Mouse (Mus musculus): Measurements from ENCODE around the gene Best1. TPM values are rescaled to one million over a fixed set of nuclear protein-coding genes. Genes with fewer than 3 reads are reported as not detected.
"Not testable (repeated sequence)": the region's sequence is repeated elsewhere in the genome, so short reads cannot be mapped to it uniquely, and the experiment has no call there.

Gene Best1
- polyA plus RNA-seq, 1 experiment = 0.33 TPM

DNA sequence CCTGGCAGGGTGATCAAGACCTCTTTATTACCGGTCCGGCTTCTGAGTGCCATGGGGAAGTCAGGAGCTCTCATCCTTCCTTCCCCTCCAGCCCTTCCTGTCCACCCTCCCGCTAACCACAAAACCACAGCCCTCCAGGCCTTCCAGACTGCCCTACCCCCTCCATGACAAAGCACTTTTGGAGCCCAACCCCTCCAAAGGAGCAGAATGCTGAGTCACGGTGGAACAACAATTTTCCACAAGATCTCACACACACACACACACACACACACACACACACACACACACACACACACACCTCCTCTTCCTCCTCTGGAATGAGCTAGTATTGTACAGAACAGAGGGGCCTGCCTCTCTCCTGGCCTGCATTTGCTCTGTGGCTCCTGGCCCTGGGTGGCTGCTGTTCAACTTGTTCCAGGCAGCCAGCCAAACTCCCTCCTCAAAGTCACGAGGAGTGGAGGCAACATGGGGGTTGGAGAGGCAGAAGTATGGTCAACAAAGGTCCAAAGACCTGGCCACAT, 22.9 kb downstream of the Best1 start:
- H3K27ac ChIP-seq (ENCODE audit: insufficient read depth, low read depth, low read length) = peak overlapping the region; percentile 96
- H3K27me3 ChIP-seq (replicated peaks; ENCODE audit: control insufficient read depth, insufficient read depth, low read length) = no peaks in the 10 kb centered on the region
- no peaks in the 10 kb centered on the region for H3K36me3 ChIP-seq (ENCODE audit: control insufficient read depth, insufficient read depth, low read length)
- TF ChIP-seq POLR2A (IDR thresholded peaks at IDR 0.05; ENCODE audit: low read depth, low read length) = no peak
- TF ChIP-seq CTCF (conservative IDR thresholded peaks at IDR 0.05; ENCODE audit: insufficient read depth, insufficient read length, low read depth, low read length) = no peak
- DNase-seq = peak; percentile 97
- WGBS = 10% methylated on average over 5 of the region's 5 CpGs
- H3K4me1 ChIP-seq (ENCODE audit: control insufficient read depth, insufficient read depth, low read length) = peaks cover 24% of the 10 kb centered on the region
- H3K4me3 ChIP-seq (ENCODE audit: insufficient read depth, low read depth, low read length) = no peak overlapping the region

GRCm38 (mm10) chr19:9977085-9977484, 24.3 kb downstream of the Best1 start:
- no peaks in the 10 kb centered on the region for H3K36me3 ChIP-seq (ENCODE audit: control insufficient read depth, insufficient read depth, low read length)
- no peak for TF ChIP-seq POLR2A (IDR thresholded peaks at IDR 0.05; ENCODE audit: low read depth, low read length)
- TF ChIP-seq CTCF (conservative IDR thresholded peaks at IDR 0.05; ENCODE audit: insufficient read depth, insufficient read length, low read depth, low read length) = no peak
- DNase-seq = peak; percentile 92
- peak overlapping the region; percentile 93 for H3K27ac ChIP-seq (ENCODE audit: insufficient read depth, low read depth, low read length)
- peaks cover 24% of the 10 kb centered on the region for H3K4me1 ChIP-seq (ENCODE audit: control insufficient read depth, insufficient read depth, low read length)
- H3K27me3 ChIP-seq (replicated peaks; ENCODE audit: control insufficient read depth, insufficient read depth, low read length) = no peaks in the 10 kb centered on the region
- H3K4me3 ChIP-seq (ENCODE audit: insufficient read depth, low read depth, low read length) = no peak overlapping the region
- 63% methylated on average over 10 of the region's 10 CpGs for WGBS

- peak overlapping the region; percentile 2; the same call in 1 of the 2 replicates for H3K27ac ChIP-seq (ENCODE audit: insufficient read depth, low read depth, low read length)
These were observed 26.6 kb downstream of the Best1 start for GRCm38 (mm10) chr19:9974853-9975252.

DNA sequence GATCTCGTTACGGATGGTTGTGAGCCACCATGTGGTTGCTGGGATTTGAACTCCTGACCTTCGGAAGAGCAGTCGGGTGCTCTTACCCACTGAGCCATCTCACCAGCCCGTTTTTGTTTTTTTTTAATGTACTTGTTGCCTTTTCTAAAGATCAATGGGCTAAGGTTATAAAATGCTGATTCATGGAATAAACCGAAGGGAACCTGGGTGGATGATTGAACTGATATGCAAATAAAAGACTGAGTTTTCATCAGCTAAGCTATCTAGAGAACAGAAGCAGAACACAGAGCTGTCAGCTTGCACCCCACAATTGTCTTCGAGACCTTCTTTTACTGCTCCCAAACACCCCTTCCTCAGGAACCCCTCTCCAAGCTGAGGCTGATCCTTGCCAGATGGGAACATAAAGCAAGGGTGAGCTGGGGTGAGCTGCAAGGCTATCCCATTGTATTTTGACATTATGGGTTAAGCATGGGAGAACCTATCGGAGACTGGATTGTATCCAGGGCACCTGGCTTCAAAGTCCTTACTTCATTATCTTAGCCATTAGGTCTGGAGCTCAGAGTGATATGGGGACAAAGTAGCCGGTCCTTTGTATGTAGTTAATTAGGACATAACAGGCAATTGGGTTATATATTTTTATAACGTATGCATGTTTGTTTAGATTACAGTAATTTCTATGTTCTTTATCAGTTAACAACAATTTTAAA, 33.2 kb downstream of the Best1 start:
- no peaks in the 10 kb centered on the region for H3K27me3 ChIP-seq (replicated peaks; ENCODE audit: control insufficient read depth, insufficient read depth, low read length)

More at GRCm38 (mm10) chr19:9974853-9975252, 26.6 kb downstream of the Best1 start:
- WGBS = 25% methylated on average over 2 of the region's 2 CpGs
- H3K4me3 ChIP-seq (ENCODE audit: insufficient read depth, low read depth, low read length); H3K27me3 ChIP-seq (replicated peaks; ENCODE audit: control insufficient read depth, insufficient read depth, low read length); H3K36me3 ChIP-seq (ENCODE audit: control insufficient read depth, insufficient read depth, low read length): not testable (repeated sequence)
- peaks cover 23% of the 10 kb centered on the region for H3K4me1 ChIP-seq (ENCODE audit: control insufficient read depth, insufficient read depth, low read length)
- DNase-seq = peak; percentile 58

DNA sequence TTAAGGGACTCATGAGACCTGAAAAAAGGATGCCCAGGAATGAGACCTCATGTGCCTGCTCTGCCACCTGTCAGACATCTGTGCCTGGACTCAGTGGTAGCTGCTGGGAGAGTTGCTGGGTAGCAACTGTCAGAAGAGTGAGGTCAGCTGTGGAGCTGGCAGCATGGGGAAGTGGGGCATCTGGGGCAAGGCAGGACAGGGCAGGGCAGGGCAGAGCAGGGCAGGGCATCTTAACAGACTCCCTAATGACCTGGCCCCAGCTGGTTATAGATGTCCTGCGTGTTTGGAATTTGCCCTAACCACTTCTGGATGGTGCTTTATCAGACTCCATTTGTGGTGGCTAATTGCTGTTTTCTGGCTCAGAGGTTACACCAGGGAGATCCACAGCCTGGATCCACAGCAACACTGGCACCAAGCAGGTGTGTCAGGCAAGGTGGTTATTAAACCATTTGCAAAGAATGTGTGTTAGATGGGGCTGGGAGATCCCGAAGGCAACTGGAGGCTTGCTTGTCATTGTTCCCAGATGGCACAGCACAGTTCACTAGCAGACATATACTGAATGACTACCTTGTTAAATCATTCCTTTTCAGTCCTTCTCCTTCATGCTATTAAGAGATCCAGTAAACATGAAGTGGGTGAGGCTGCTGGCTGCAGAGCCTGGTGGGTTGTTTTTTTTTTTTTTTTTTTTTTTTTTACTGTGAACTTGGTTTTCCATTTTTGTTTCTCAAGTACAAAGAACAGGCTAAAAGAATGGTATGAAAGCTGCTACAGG, 35.2 kb downstream of the Best1 start:
- DNase-seq = no peak
- Histone ChIP-seq H3K27me3 (replicated peaks; ENCODE audit: control insufficient read depth, insufficient read depth, low read length) (no peaks in the 10 kb centered on the region), H3K36me3 (ENCODE audit: control insufficient read depth, insufficient read depth, low read length) (no peaks in the 10 kb centered on the region), H3K27ac (ENCODE audit: insufficient read depth, low read depth, low read length) (no peak overlapping the region), H3K4me3 (ENCODE audit: insufficient read depth, low read depth, low read length) (no peak overlapping the region), H3K4me1 (ENCODE audit: control insufficient read depth, insufficient read depth, low read length) (peaks cover 2% of the 10 kb centered on the region; the same call in 1 of the 2 replicates)
- 33% methylated on average over 2 of the region's 2 CpGs for WGBS
- TF ChIP-seq CTCF (conservative IDR thresholded peaks at IDR 0.05; ENCODE audit: insufficient read depth, insufficient read length, low read depth, low read length) (no peak), POLR2A (IDR thresholded peaks at IDR 0.05; ENCODE audit: low read depth, low read length) (no peak)

More for the DNA sequence above, 33.2 kb downstream of the Best1 start:
- 75% methylated on average over 10 of the region's 10 CpGs for WGBS
- Histone ChIP-seq H3K4me3 (ENCODE audit: insufficient read depth, low read depth, low read length) (no peak overlapping the region), H3K4me1 (ENCODE audit: control insufficient read depth, insufficient read depth, low read length) (peaks cover 3% of the 10 kb centered on the region; the same call in 1 of the 2 replicates), H3K27ac (ENCODE audit: insufficient read depth, low read depth, low read length) (no peak overlapping the region), H3K36me3 (ENCODE audit: control insufficient read depth, insufficient read depth, low read length) (no peaks in the 10 kb centered on the region)
- no peak for TF ChIP-seq CTCF (conservative IDR thresholded peaks at IDR 0.05; ENCODE audit: insufficient read depth, insufficient read length, low read depth, low read length)
- no peak for TF ChIP-seq POLR2A (IDR thresholded peaks at IDR 0.05; ENCODE audit: low read depth, low read length)
- DNase-seq = no peak

GRCm38 (mm10) chr19:9964205-9964916, 37.1 kb downstream of the Best1 start:
- no peaks in the 10 kb centered on the region for H3K27me3 ChIP-seq (replicated peaks; ENCODE audit: control insufficient read depth, insufficient read depth, low read length)
- TF ChIP-seq CTCF (conservative IDR thresholded peaks at IDR 0.05; ENCODE audit: insufficient read depth, insufficient read length, low read depth, low read length) = no peak
- TF ChIP-seq POLR2A (IDR thresholded peaks at IDR 0.05; ENCODE audit: low read depth, low read length) = no peak
- no peaks in the 10 kb centered on the region for H3K36me3 ChIP-seq (ENCODE audit: control insufficient read depth, insufficient read depth, low read length)
- H3K4me1 ChIP-seq (ENCODE audit: control insufficient read depth, insufficient read depth, low read length) = no peaks in the 10 kb centered on the region; the same call in 1 of the 2 replicates
- 0 out of 2 replicates have a peak overlapping the region, but pooled peaks have one; percentile 1 for H3K27ac ChIP-seq (ENCODE audit: insufficient read depth, low read depth, low read length)
- peak overlapping the region; percentile 3; the same call in 1 of the 2 replicates for H3K4me3 ChIP-seq (ENCODE audit: insufficient read depth, low read depth, low read length)
- DNase-seq = peak; percentile 53
- WGBS = 23% methylated on average over 7 of the region's 7 CpGs

Measured in kidney, adult 2 months (tissue).